Mouse (Mus musculus) lung, embryonic 16.5 days (tissue): Measurements from ENCODE around the gene Tpsg1. TPM values are rescaled to one million over a fixed set of nuclear protein-coding genes. Genes with fewer than 3 reads are reported as not detected.

Experiments used
- ATAC-seq: fragments of 200-750 bp; cut with Nextera tagmentation; 2 replicates; pipeline ENCODE4 v1.8.0; 2017; ENCODE audit warnings: low read depth, mild to moderate bottlenecking, moderate library complexity
- H3K27ac ChIP-seq: fragments of 300-500 bp; sonication (generic); 2 replicates; pipeline ENCODE4 v1.5.1; 2014; ENCODE audit warnings: mild to moderate bottlenecking, control low read depth, low read length
- H3K27me3 ChIP-seq: fragments of 300-500 bp; sonication (generic); 2 replicates; pipeline ENCODE4 v1.6.1; 2014; ENCODE audit warnings: low read depth, low read length, mixed read lengths; ENCODE audit not compliant: control insufficient read depth, insufficient read depth
- H3K36me3 ChIP-seq: fragments of 300-500 bp; sonication (generic); 2 replicates; pipeline ENCODE4 v1.6.1; 2014; ENCODE audit warnings: low read length; ENCODE audit not compliant: control insufficient read depth, insufficient read depth
- H3K4me1 ChIP-seq: fragments of 300-500 bp; sonication (generic); replicated peaks from 2 replicates; pipeline ENCODE4 v1.6.1; 2014; ENCODE audit warnings: low read length, mixed read lengths; ENCODE audit not compliant: control insufficient read depth, insufficient read depth
- H3K4me2 ChIP-seq: fragments of 300-500 bp; sonication (generic); 2 replicates; pipeline ENCODE4 v1.6.1; 2014; ENCODE audit warnings: low read depth, low read length, control low read depth
- H3K4me3 ChIP-seq: fragments of 300-500 bp; sonication (generic); 2 replicates; pipeline ENCODE4 v1.5.1; 2014; ENCODE audit warnings: mild to moderate bottlenecking, low read length, control low read depth
- H3K9ac ChIP-seq: fragments of 300-500 bp; sonication (generic); 2 replicates; pipeline ENCODE4 v1.6.1; 2014; ENCODE audit warnings: low read length, control low read depth
- H3K9me3 ChIP-seq: fragments of 300-500 bp; sonication (generic); 2 replicates; pipeline ENCODE4 v1.6.1; 2016; ENCODE audit warnings: low read length; ENCODE audit not compliant: control insufficient read depth
- WGBS: fragments of 180-500 bp; shearing (Covaris S2); extraction: QIAGEN DNeasy Blood & Tissue Kit; methylation state at CpG from one replicate; pipeline ENCODE4 v1.1.7; 2014; 5-methylcytosine and 5-hydroxymethylcytosine counted together
- polyA plus RNA-seq: library from polyadenylated mRNA; unstranded; fragments of >200 nt; fragmentation: Nextera tagmentation; extraction: Ambion mirVana; gene quantifications from 2 replicates; pipeline ENCODE4 v1.2.1, GENCODE M21; 2015

Gene Tpsg1
- 0.31 and 0.43 TPM in 2 replicates for polyA plus RNA-seq

DNA sequence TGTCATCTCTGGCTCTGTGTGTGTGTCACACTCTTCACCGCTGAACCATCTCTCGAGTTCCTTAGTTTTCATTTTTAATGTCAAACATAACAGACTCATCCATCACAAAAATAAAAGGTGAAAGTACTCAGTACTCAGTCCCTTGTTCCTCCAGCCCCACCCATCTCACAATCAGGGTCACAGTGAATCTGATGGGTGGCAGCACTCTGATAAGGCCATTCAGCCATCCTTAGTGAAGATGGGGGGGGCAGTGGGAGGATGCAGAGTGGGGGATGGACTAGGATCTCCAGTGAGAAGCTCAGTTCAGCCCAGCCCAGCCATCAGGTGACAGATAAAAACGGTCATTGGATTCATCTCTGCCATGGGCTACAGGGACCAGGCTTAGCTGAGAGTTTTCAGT is at the start of gene Tpsg1:
Gene Tpsg1, plus strand, starts transcription at position 301 of the 400 bp plus-strand sequence.
- H3K27me3 ChIP-seq = no peaks in the 10 kb centered on the region; the same call in 1 of the 2 replicates
- H3K4me3 ChIP-seq = no peak within 1 kb of the TSS
- no peaks in the 10 kb centered on the region for H3K9me3 ChIP-seq
- no peak within 1 kb of the TSS for H3K9ac ChIP-seq
- H3K4me1 ChIP-seq = peaks cover 3% of the 10 kb centered on the region; the same call in 1 of the 2 replicates
- WGBS = 62% methylated on average over 3 of the region's 3 CpGs
- H3K4me2 ChIP-seq = no peak within 1 kb of the TSS
- no peak for ATAC-seq
- H3K36me3 ChIP-seq = no peaks in the 10 kb centered on the region
- no peak within 1 kb of the TSS for H3K27ac ChIP-seq

GRCm38 (mm10) chr17:25320819-25321218 is 48.3 kb upstream of the Tpsg1 start:
- Histone ChIP-seq H3K4me1 (no peaks in the 10 kb centered on the region), H3K9me3 (no peaks in the 10 kb centered on the region), H3K4me2 (no peak overlapping the region), H3K9ac (no peak overlapping the region), H3K27me3 (no peaks in the 10 kb centered on the region), H3K27ac (no peak overlapping the region), H3K4me3 (no peak overlapping the region), H3K36me3 (no peaks in the 10 kb centered on the region)
- ATAC-seq = no peak
- WGBS = 79% methylated on average over 8 of the region's 8 CpGs

DNA sequence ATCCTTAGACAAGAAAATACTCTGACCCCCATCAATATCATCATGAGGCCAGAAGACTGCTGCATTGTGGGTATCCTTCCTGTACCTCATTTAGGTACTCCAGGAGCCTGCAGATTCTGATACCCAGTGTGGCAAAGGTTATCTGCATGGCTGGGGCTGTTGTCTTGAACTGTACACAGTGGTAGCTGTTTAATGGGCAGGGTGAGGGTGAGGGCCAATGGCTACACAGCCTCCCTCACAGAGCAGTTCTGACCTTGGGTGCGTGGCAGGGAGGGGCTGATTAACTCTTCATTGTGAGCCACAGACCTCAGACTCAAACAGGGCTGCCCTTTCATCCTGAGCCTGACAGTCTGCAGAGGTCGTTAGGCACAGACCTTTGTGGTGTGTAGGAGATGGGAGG is 46.1 kb upstream of the Tpsg1 start:
- Histone ChIP-seq H3K9me3 (no peaks in the 10 kb centered on the region), H3K4me3 (no peak overlapping the region), H3K27ac (no peak overlapping the region), H3K9ac (no peak overlapping the region), H3K4me2 (no peak overlapping the region), H3K4me1 (no peaks in the 10 kb centered on the region), H3K27me3 (no peaks in the 10 kb centered on the region), H3K36me3 (no peaks in the 10 kb centered on the region)
- 6% methylated on average over 2 of the region's 2 CpGs for WGBS
- no peak for ATAC-seq

DNA sequence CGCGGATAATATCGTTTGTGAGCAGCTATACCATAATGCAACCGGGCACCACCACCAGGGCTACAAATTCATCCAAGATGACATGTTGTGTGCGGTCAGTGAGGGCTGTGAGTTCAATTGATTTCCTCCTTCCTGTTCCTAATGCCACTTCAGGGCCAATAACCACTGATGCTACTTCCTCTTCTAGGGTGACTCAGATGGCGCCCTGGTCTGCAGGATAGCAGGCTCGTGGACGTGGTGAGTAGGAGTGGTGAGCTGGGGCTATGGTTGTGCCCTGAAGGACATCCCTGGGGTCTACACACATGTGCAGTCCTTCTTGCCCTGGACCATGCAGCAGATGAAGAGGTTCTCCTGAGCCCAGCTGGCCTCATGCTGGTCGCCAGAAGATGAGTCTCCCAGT is 36.8 kb upstream of the Tpsg1 start:
- Histone ChIP-seq H3K4me2 (no peak overlapping the region), H3K4me3 (no peak overlapping the region), H3K9me3 (no peaks in the 10 kb centered on the region), H3K9ac (no peak overlapping the region), H3K27ac (no peak overlapping the region), H3K4me1 (no peaks in the 10 kb centered on the region), H3K27me3 (no peaks in the 10 kb centered on the region), H3K36me3 (no peaks in the 10 kb centered on the region)
- 60% methylated on average over 9 of the region's 9 CpGs for WGBS
- no peak for ATAC-seq

DNA sequence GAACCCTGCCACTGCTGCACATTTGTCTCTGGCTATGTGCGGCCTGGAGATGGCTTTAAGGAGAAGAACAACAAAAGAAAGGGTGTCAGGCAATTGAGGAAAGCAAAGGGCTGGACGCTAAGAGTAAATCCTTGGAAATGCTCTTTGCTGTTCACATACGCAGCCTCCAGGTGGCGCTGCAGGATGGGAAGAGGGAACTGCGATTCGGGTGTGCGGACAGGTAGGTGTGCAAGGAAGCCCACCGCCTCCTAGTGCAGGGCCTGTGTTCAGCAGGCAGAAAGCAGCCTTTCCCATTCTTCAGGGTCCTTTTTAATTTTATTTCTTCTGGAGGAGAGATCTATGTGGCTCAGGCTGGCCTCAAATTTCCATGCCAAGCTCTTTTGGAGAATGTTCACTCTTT is 35.1 kb upstream of the Tpsg1 start:
- Histone ChIP-seq H3K27me3 (no peaks in the 10 kb centered on the region), H3K4me3 (no peak overlapping the region), H3K4me2 (no peak overlapping the region), H3K9me3 (no peaks in the 10 kb centered on the region), H3K36me3 (no peaks in the 10 kb centered on the region), H3K9ac (no peak overlapping the region), H3K4me1 (no peaks in the 10 kb centered on the region), H3K27ac (no peak overlapping the region)
- ATAC-seq = no peak
- WGBS = 2% methylated on average over 8 of the region's 8 CpGs

GRCm38 (mm10) chr17:25338218-25338617 is 30.9 kb upstream of the Tpsg1 start:
- no peaks in the 10 kb centered on the region for H3K27me3 ChIP-seq
- H3K4me3 ChIP-seq = no peak overlapping the region
- no peak for ATAC-seq
- no peak overlapping the region for H3K9ac ChIP-seq
- H3K36me3 ChIP-seq = no peaks in the 10 kb centered on the region
- H3K9me3 ChIP-seq = no peaks in the 10 kb centered on the region
- H3K27ac ChIP-seq = no peak overlapping the region
- 79% methylated on average over 4 of the region's 4 CpGs for WGBS
- no peak overlapping the region for H3K4me2 ChIP-seq
- no peaks in the 10 kb centered on the region for H3K4me1 ChIP-seq

DNA sequence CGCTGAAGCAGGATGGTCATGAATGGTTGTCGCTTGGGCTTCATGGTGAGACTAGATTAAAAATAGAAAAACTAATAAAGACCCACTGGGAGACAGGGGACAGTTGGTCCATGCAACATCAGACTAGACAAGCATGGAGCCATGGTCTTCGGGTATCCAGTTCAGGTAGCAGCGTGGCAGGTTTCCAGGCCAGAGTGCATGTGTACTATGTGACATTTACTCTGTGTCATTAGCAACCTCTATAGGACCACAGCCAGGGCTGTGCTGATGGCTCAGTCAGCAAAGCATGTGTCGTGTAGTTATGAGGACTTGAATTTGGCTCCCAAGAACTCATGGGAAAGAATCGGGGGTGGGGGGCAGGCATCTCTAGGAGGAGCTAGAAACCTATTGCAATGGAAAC is 29.1 kb upstream of the Tpsg1 start:
- ATAC-seq = no peak
- Histone ChIP-seq H3K4me2 (no peak overlapping the region), H3K4me1 (no peaks in the 10 kb centered on the region), H3K27me3 (no peaks in the 10 kb centered on the region), H3K9me3 (no peaks in the 10 kb centered on the region), H3K4me3 (no peak overlapping the region), H3K36me3 (no peaks in the 10 kb centered on the region), H3K9ac (no peak overlapping the region), H3K27ac (no peak overlapping the region)
- 81% methylated on average over 6 of the region's 6 CpGs for WGBS

DNA sequence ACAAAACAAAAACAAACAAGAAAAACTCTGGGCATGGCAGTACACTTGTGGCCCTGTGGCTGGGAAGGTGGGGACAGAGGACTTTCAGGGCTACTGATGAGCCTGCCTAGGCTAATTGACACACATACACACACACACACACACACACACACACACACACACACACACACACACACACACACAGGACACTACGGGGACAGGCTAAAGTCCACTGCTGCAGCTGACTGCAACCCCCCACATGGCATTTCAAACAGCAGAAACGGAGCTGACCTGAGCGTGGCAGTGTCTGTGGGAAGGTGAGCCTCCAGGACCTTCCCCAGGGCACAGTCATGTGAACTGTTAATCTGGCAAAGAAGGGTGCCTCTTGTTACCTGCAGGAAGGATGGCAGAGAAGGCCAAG is 27.6 kb upstream of the Tpsg1 start:
- WGBS = 38% methylated on average over 3 of the region's 3 CpGs
- Histone ChIP-seq H3K4me3 (no peak overlapping the region), H3K9ac (no peak overlapping the region), H3K27me3 (no peaks in the 10 kb centered on the region), H3K36me3 (no peaks in the 10 kb centered on the region), H3K9me3 (no peaks in the 10 kb centered on the region), H3K27ac (no peak overlapping the region), H3K4me2 (no peak overlapping the region), H3K4me1 (no peaks in the 10 kb centered on the region)
- ATAC-seq = no peak

- Histone ChIP-seq H3K9me3 (no peaks in the 10 kb centered on the region), H3K9ac (no peak within 1 kb of the TSS), H3K27ac (no peak within 1 kb of the TSS), H3K36me3 (no peaks in the 10 kb centered on the region), H3K4me1 (no peaks in the 10 kb centered on the region), H3K4me2 (no peak within 1 kb of the TSS), H3K4me3 (no peak within 1 kb of the TSS), H3K27me3 (no peaks in the 10 kb centered on the region)
- WGBS = 81% methylated on average over 4 of the region's 4 CpGs
- no peak for ATAC-seq
Observed at GRCm38 (mm10) chr17:25345462-25345861, 23.6 kb upstream of the Tpsg1 start, which contains the start of gene Tpsab1. Gene Tpsab1, minus strand, starts transcription at chr17:25345562.

DNA sequence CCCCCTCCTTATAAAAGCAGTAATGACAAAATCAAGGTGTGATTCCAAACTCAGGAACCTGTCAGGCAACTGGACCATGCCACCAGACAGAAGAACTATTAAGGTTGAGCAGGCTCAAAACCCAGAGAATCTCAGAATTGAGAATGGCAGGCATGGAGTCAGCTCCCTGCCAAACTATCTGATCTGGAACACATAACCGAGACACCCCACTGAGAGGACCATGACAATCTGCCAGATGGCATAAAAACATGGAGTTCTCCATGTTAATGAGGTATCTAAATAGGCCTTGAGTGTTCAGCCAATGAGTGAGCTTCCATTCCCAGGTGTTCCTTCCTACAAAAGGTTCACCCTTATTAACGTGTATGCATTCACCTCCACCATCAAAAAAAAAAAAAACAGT is 7.8 kb upstream of the Tpsg1 start:
- no peaks in the 10 kb centered on the region for H3K4me1 ChIP-seq
- H3K9ac ChIP-seq = no peak overlapping the region
- ATAC-seq = no peak
- H3K27me3 ChIP-seq = no peaks in the 10 kb centered on the region
- H3K36me3 ChIP-seq = no peaks in the 10 kb centered on the region
- no peak overlapping the region for H3K27ac ChIP-seq
- H3K4me2 ChIP-seq = no peak overlapping the region
- no peak overlapping the region for H3K4me3 ChIP-seq
- WGBS = 60% methylated on average over 2 of the region's 2 CpGs
- no peaks in the 10 kb centered on the region for H3K9me3 ChIP-seq
